Mouse (Mus musculus) forebrain, embryonic 12.5 days (tissue): ENCODE results near the gene Adamtsl1. TPM values are rescaled to one million over a fixed set of nuclear protein-coding genes. Genes with fewer than 3 reads are reported as not detected.

Experiments
- ATAC-seq: fragments of 200-750 bp; cut with Nextera tagmentation; 2 replicates; pipeline ENCODE4 v1.8.0; 2017; ENCODE audit warnings: moderate TSS enrichment; ENCODE audit not compliant: low FRiP score
- H3K27ac ChIP-seq: fragments of 300-500 bp; sonication (generic); 2 replicates; pipeline ENCODE4 v1.5.1; 2016; ENCODE audit warnings: mild to moderate bottlenecking
- H3K27me3 ChIP-seq: fragments of 300-500 bp; sonication (generic); 2 replicates; pipeline ENCODE4 v1.6.1; 2016; ENCODE audit warnings: mild to moderate bottlenecking
- H3K36me3 ChIP-seq: fragments of 300-500 bp; sonication (generic); replicated peaks from 2 replicates; pipeline ENCODE4 v1.6.1; 2016; ENCODE audit warnings: mild to moderate bottlenecking
- H3K4me1 ChIP-seq: fragments of 300-500 bp; sonication (generic); 2 replicates; pipeline ENCODE4 v1.6.1; 2016
- H3K4me2 ChIP-seq: fragments of 300-500 bp; sonication (generic); 2 replicates; pipeline ENCODE4 v1.6.1; 2016; ENCODE audit warnings: mild to moderate bottlenecking, moderate library complexity
- H3K4me3 ChIP-seq: fragments of 300-500 bp; sonication (generic); replicated peaks from 2 replicates; pipeline ENCODE4 v1.5.1; 2016; ENCODE audit warnings: mild to moderate bottlenecking
- H3K9ac ChIP-seq: fragments of 300-500 bp; sonication (generic); 2 replicates; pipeline ENCODE4 v1.6.1; 2016; ENCODE audit warnings: mild to moderate bottlenecking
- H3K9me3 ChIP-seq: fragments of 300-500 bp; sonication (generic); 2 replicates; pipeline ENCODE4 v1.6.1; 2016
- WGBS: fragments of 180-500 bp; shearing (Covaris S2); methylation state at CpG from one replicate; pipeline ENCODE4 v1.1.7; 2016; 5-methylcytosine and 5-hydroxymethylcytosine counted together
- polyA plus RNA-seq: library from polyadenylated mRNA; unstranded; fragments of >200 nt; fragmentation: Nextera tagmentation; extraction: Ambion mirVana; gene quantifications from 2 replicates; pipeline ENCODE4 v1.2.1, GENCODE M21; 2016

Gene Adamtsl1
- polyA plus RNA-seq, 1 experiment from 2014 or later, result 11.6 TPM

- H3K4me2 ChIP-seq, result no peak overlapping the region
- WGBS, result 84% methylated on average over 6 of the region's 6 CpGs
- no peaks in the 10 kb centered on the region for H3K36me3 ChIP-seq
- no peaks in the 10 kb centered on the region for H3K9me3 ChIP-seq
- H3K4me3 ChIP-seq, result no peak overlapping the region
- no peak overlapping the region for H3K9ac ChIP-seq
- H3K4me1 ChIP-seq, result no peaks in the 10 kb centered on the region
- H3K27me3 ChIP-seq, result no peaks in the 10 kb centered on the region
- ATAC-seq, result no peak
- H3K27ac ChIP-seq, result no peak overlapping the region
Measured at GRCm38 (mm10) chr4:85559753-85560152, 45.8 kb downstream of the Adamtsl1 start.

- no peaks in the 10 kb centered on the region for H3K36me3 ChIP-seq
- H3K27me3 ChIP-seq, result no peaks in the 10 kb centered on the region
- WGBS, result 96% methylated on average over 2 of the region's 2 CpGs
- no peak overlapping the region for H3K27ac ChIP-seq
- no peaks in the 10 kb centered on the region for H3K4me1 ChIP-seq
- H3K9me3 ChIP-seq, result no peaks in the 10 kb centered on the region
- no peak overlapping the region for H3K9ac ChIP-seq
- H3K4me2 ChIP-seq, result no peak overlapping the region
- no peak for ATAC-seq
- no peak overlapping the region for H3K4me3 ChIP-seq
Measured at GRCm38 (mm10) chr4:85585426-85585825, 71.5 kb downstream of the Adamtsl1 start.

DNA sequence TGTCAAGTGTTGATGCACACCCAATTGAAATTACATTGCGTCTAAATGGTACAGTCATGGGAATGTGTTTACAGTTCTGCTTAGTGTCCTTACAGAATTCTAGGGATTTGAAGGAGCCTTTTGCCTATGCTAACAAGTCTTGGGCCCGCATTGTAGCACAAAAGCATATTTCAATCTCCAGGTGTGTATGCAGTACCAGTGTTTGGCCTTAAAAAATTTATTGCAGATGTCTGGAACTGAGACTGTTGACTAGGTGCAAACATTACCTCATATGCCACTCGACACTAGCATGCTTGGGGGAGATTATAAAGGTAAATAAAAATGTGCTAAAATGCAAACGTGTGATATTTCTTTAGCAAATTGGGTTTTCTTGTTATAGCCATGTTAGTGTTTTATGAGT lies 75.0 kb downstream of the Adamtsl1 start:
- no peaks in the 10 kb centered on the region for H3K27me3 ChIP-seq
- H3K4me1 ChIP-seq, result no peaks in the 10 kb centered on the region
- no peak overlapping the region for H3K4me3 ChIP-seq
- WGBS, result 86% methylated on average over 4 of the region's 4 CpGs
- H3K27ac ChIP-seq, result no peak overlapping the region
- H3K9me3 ChIP-seq, result no peaks in the 10 kb centered on the region
- no peak overlapping the region for H3K4me2 ChIP-seq
- ATAC-seq, result no peak
- H3K36me3 ChIP-seq, result no peaks in the 10 kb centered on the region
- H3K9ac ChIP-seq, result no peak overlapping the region

DNA sequence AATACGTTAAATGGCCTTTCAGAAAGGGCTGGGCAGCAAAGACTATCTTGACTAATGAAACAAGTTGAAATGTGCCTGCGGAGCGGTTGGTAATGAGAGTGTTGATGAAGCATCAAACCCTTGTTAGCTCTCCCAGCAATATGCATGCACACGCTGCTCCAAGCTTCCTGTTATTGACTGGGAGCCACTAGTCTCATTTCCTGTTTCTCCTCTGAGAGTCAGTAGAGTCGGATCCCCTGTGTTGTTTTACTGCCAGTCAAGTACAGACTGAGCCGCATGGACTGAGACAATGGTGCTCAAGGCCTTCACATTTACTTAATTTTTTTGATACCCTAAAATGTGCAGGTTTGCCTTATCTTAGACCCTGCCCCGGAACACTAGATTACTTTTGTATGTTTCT lies 77.1 kb downstream of the Adamtsl1 start:
- Histone ChIP-seq H3K4me2 (no peak overlapping the region), H3K27ac (no peak overlapping the region), H3K36me3 (no peaks in the 10 kb centered on the region), H3K4me1 (no peaks in the 10 kb centered on the region), H3K27me3 (no peaks in the 10 kb centered on the region), H3K9ac (no peak overlapping the region), H3K9me3 (no peaks in the 10 kb centered on the region), H3K4me3 (no peak overlapping the region)
- 68% methylated on average over 7 of the region's 7 CpGs for WGBS
- ATAC-seq, result no peak

GRCm38 (mm10) chr4:85594159-85594558 lies 80.2 kb downstream of the Adamtsl1 start:
- H3K36me3 ChIP-seq, result no peaks in the 10 kb centered on the region
- no peak overlapping the region for H3K4me3 ChIP-seq
- no peak overlapping the region for H3K4me2 ChIP-seq
- no peak overlapping the region for H3K27ac ChIP-seq
- H3K27me3 ChIP-seq, result no peaks in the 10 kb centered on the region
- ATAC-seq, result no peak
- H3K9me3 ChIP-seq, result no peaks in the 10 kb centered on the region
- no peaks in the 10 kb centered on the region for H3K4me1 ChIP-seq
- H3K9ac ChIP-seq, result no peak overlapping the region

DNA sequence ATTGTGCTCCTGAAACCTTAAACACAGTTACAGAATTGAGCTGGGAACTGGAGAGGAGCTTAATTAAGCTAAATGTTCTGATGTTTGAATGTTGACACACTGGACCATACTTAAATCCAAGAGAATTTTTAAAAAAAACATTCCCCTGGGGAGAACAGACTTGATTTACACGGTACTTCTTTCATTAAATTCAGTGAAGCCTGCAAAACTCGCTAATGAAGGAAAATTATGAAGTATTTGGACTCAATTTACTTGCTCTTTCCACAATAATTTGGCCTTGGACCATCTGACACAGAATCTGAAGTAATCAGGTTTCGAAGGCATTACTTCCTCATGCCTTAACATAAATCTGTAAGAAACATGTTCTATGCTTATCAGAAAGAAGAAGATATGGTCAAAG lies 99.4 kb downstream of the Adamtsl1 start:
- no peaks in the 10 kb centered on the region for H3K36me3 ChIP-seq
- no peak overlapping the region for H3K4me2 ChIP-seq
- H3K9ac ChIP-seq, result no peak overlapping the region
- ATAC-seq, result no peak
- H3K4me1 ChIP-seq, result no peaks in the 10 kb centered on the region
- no peak overlapping the region for H3K27ac ChIP-seq
- no peaks in the 10 kb centered on the region for H3K9me3 ChIP-seq
- no peak overlapping the region for H3K4me3 ChIP-seq
- no peaks in the 10 kb centered on the region for H3K27me3 ChIP-seq
- 71% methylated on average over 3 of the region's 3 CpGs for WGBS

GRCm38 (mm10) chr4:85618746-85619145 lies 104.8 kb downstream of the Adamtsl1 start:
- Histone ChIP-seq H3K9me3 (no peaks in the 10 kb centered on the region), H3K4me1 (no peaks in the 10 kb centered on the region), H3K4me3 (no peak overlapping the region), H3K27me3 (no peaks in the 10 kb centered on the region), H3K27ac (no peak overlapping the region), H3K36me3 (no peaks in the 10 kb centered on the region), H3K9ac (no peak overlapping the region), H3K4me2 (no peak overlapping the region)
- WGBS, result 90% methylated on average over 5 of the region's 5 CpGs
- ATAC-seq, result no peak

DNA sequence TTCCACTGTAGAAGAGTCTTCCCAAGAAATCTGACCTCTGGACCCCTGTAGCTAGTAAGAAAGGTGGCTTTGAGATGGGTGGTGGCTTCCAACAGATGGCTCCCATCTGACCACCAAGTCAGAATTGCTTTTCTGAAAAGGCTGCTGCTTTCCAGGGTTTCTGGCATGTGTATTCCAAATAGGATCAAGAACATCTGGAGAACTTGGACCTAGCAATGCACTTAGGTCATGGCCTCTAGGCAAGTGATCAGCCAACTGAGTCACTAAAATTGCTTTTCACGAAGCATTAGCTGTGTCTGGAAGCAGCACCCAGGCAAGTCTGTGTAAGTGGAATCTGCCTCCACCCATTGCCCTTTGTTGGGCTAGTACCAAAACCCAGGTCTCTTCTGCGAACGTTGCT lies 105.3 kb downstream of the Adamtsl1 start:
- Histone ChIP-seq H3K27me3 (no peaks in the 10 kb centered on the region), H3K36me3 (no peaks in the 10 kb centered on the region), H3K9ac (no peak overlapping the region), H3K4me1 (no peaks in the 10 kb centered on the region), H3K4me3 (no peak overlapping the region), H3K9me3 (no peaks in the 10 kb centered on the region), H3K4me2 (no peak overlapping the region), H3K27ac (no peak overlapping the region)
- WGBS, result 78% methylated on average over 3 of the region's 3 CpGs
- ATAC-seq, result no peak

GRCm38 (mm10) chr4:85629381-85629780 lies 115.4 kb downstream of the Adamtsl1 start:
- H3K4me3 ChIP-seq, result no peak overlapping the region
- H3K4me1 ChIP-seq, result no peaks in the 10 kb centered on the region
- no peaks in the 10 kb centered on the region for H3K9me3 ChIP-seq
- H3K4me2 ChIP-seq, result no peak overlapping the region
- H3K27ac ChIP-seq, result no peak overlapping the region
- no peak overlapping the region for H3K9ac ChIP-seq
- 90% methylated on average over 7 of the region's 7 CpGs for WGBS
- ATAC-seq, result no peak
- no peaks in the 10 kb centered on the region for H3K27me3 ChIP-seq
- H3K36me3 ChIP-seq, result no peaks in the 10 kb centered on the region

- no peak overlapping the region for H3K27ac ChIP-seq
- no peaks in the 10 kb centered on the region for H3K4me1 ChIP-seq
- no peaks in the 10 kb centered on the region for H3K9me3 ChIP-seq
- no peak for ATAC-seq
- no peak overlapping the region for H3K4me2 ChIP-seq
- H3K9ac ChIP-seq, result no peak overlapping the region
- no peaks in the 10 kb centered on the region for H3K27me3 ChIP-seq
- 86% methylated on average over 5 of the region's 5 CpGs for WGBS
- no peak overlapping the region for H3K4me3 ChIP-seq
- no peaks in the 10 kb centered on the region for H3K36me3 ChIP-seq
Measured at GRCm38 (mm10) chr4:85669271-85669670, 155.3 kb downstream of the Adamtsl1 start.

GRCm38 (mm10) chr4:85669735-85670134 lies 155.8 kb downstream of the Adamtsl1 start:
- H3K36me3 ChIP-seq, result no peaks in the 10 kb centered on the region
- whole genome bisulfite sequencing, result 69% methylated on average over 1 of the region's 1 CpGs
- no peaks in the 10 kb centered on the region for H3K27me3 ChIP-seq

GRCm38 (mm10) chr4:85672290-85672689 lies 158.3 kb downstream of the Adamtsl1 start:
- no peaks in the 10 kb centered on the region for H3K4me1 ChIP-seq
- no peaks in the 10 kb centered on the region for H3K36me3 ChIP-seq
- ATAC-seq, result no peak
- no peak overlapping the region for H3K9ac ChIP-seq
- H3K4me3 ChIP-seq, result no peak overlapping the region
- WGBS, result 65% methylated on average over 4 of the region's 4 CpGs
- no peaks in the 10 kb centered on the region for H3K9me3 ChIP-seq
- no peaks in the 10 kb centered on the region for H3K27me3 ChIP-seq
- no peak overlapping the region for H3K27ac ChIP-seq
- no peak overlapping the region for H3K4me2 ChIP-seq

More at GRCm38 (mm10) chr4:85669735-85670134, 155.8 kb downstream of the Adamtsl1 start:
- Histone ChIP-seq H3K9ac (no peak overlapping the region), H3K4me2 (no peak overlapping the region), H3K27ac (no peak overlapping the region), H3K9me3 (no peaks in the 10 kb centered on the region), H3K4me3 (no peak overlapping the region), H3K4me1 (no peaks in the 10 kb centered on the region)
- no peak for ATAC-seq

- no peak overlapping the region for H3K4me2 ChIP-seq
- WGBS, result 58% methylated on average over 1 of the region's 1 CpGs
- no peaks in the 10 kb centered on the region for H3K36me3 ChIP-seq
- H3K27me3 ChIP-seq, result no peaks in the 10 kb centered on the region
- H3K4me1 ChIP-seq, result no peaks in the 10 kb centered on the region
- H3K9me3 ChIP-seq, result no peaks in the 10 kb centered on the region
- H3K9ac ChIP-seq, result no peak overlapping the region
- no peak overlapping the region for H3K4me3 ChIP-seq
- ATAC-seq, result no peak
- H3K27ac ChIP-seq, result no peak overlapping the region
Measured at GRCm38 (mm10) chr4:85677621-85678020, 163.6 kb downstream of the Adamtsl1 start.

GRCm38 (mm10) chr4:85686160-85686559 lies 172.2 kb downstream of the Adamtsl1 start:
- WGBS, result 91% methylated on average over 4 of the region's 4 CpGs
- Histone ChIP-seq H3K4me2 (no peak overlapping the region), H3K27me3 (no peaks in the 10 kb centered on the region), H3K36me3 (no peaks in the 10 kb centered on the region), H3K9ac (no peak overlapping the region), H3K4me3 (no peak overlapping the region), H3K27ac (no peak overlapping the region), H3K9me3 (no peaks in the 10 kb centered on the region), H3K4me1 (no peaks in the 10 kb centered on the region)
- ATAC-seq, result no peak
